Mouse (Mus musculus) gastrocnemius, postnatal 25 days (tissue): ENCODE results near the gene Gpc6. TPM values are rescaled to one million over a fixed set of nuclear protein-coding genes. Genes with fewer than 3 reads are reported as not detected.
A peak's percentile ranks its signal among the peaks of the same experiment; 100 is the strongest.

Source experiments
- DNase-seq: peaks from one replicate; pipeline ENCODE4 v3.0.0; 2022
- total RNA-seq, 2 experiments: library from RNA; stranded (reverse); gene quantifications; 1 replicate in 1 of 2; 2 replicates in 1 of 2; pipeline ENCODE4 v1.2.3; 2021

Gene Gpc6
- total RNA-seq, 2 experiments from 2014 or later: 3.1 to 3.5 TPM

- no peak for DNase-seq
Measured at GRCm38 (mm10) chr14:117930105-117930847, 1005.2 kb downstream of the Gpc6 start.

DNA sequence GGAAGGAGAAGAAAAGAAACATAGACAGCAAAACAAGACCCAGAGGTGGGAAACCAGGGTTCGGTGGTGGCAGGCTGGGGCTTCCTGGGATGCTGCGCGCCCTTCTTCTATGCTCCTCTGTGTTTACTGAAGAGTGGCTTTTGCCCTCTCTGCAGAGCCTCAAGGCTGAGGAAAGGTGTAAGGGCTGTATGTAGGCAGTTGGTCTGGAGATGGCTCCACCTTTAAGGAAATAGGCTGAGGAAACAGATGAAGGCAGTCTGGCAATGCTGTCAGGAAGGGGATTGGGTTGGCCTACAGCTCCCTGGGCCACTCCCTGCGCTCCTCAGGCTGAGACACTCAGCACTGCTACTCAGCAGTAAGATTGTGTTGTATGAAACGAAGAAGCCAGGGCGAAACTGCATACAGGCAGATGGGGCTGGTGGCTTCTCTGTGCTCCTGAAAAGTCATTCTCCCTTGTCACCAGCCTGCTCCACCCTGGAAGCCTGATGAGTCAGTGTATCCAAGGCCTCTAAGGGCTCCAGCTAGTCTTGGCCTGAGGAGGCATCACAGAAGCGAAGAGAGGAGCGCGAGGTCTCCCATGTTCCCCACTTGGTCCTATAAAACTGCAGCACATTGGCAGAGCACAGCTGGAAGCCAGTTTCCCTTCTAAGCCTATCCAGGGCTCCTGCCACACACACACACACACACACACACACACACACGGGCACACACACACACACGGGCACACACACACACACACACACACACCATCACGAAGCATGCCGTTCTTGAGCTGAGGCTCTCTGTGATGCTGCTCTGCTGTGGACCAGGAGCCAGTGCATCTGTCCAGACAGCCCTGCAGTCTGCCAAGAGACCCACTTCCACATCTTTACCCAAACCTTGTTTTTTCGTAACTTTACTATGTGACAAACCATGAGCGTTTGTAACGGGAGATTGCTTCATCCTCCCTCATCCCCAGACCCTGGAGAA, 1006.0 kb downstream of the Gpc6 start:
- DNase-seq: peak; percentile 28

DNA sequence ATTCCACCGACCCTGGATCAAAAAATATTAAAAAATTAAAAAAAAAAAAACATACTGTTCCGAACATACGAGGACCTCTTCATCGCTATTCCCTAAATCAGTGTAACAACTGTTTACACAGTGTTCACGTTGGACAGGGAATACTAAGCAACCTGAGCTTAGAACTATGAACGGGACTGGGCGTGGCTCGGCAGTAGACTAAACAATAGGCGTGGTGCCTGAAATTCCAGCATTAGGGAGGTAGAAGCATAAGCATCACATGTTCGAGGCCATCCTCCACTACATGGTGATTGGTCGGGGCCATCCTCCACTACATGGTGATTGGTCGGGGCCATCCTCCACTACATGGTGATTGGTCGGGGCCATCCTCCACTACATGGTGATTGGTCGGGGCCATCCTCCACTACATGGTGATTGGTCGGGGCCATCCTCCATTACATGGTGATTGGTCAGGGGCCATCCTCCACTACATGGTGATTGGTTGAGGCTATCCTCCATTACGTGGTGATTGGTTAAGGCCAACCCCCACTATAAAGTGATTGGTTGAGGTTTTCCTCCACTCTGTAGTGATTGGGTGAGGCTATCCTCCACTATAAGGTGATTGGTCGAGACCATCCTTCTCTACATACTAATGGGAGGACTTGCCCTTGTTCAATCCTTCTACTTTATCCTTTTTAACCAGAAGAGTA, 1007.2 kb downstream of the Gpc6 start:
- no peak for DNase-seq

DNA sequence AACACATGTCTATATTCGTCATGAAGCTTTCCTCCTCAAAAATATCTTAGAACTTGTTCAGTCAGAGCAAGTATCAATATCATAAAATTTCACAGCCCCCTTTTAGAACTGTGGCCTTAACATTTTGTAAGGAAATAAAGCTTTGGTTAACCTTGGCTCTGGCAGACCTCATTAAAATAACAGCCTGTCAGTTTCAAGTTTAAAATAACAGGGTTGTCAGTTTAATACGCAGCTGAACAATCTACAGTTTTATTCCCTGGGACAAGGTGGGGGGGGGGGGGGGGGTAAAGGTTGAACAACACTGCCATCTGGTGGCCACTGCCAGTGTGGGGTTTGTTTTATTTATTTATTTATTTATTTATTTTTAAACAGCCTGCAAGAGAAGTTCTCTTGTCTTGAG, 1013.4 kb downstream of the Gpc6 start:
- DNase-seq: no peak

GRCm38 (mm10) chr14:117939471-117939870, 1014.4 kb downstream of the Gpc6 start:
- no peak for DNase-seq

- DNase-seq: no peak
Measured at GRCm38 (mm10) chr14:117945920-117946503, 1020.9 kb downstream of the Gpc6 start.

DNA sequence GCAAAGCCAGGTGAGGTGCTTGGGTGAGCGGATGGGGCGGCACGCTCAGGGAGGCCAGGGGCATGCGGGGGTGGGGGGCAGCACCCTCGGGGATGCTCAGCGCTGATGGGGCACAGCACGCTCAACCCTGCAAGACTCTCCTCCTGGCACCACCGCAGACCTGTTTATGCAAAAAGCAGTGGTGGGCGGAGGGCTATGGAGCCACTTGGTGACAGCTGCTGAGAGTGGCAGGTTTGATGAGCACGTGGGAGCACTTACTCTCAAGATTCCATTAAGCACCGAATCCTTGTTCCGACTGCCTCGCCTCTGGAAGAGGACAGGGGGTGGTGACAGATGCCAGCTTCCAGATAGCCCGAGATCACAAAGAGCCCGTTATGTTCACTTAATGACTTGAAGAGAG, 1026.2 kb downstream of the Gpc6 start:
- DNase-seq: no peak

- no peak for DNase-seq
Measured at GRCm38 (mm10) chr14:117951686-117952085, 1026.6 kb downstream of the Gpc6 start.

- peak; percentile 34 for DNase-seq
Measured at GRCm38 (mm10) chr14:117956051-117956450, 1030.9 kb downstream of the Gpc6 start.

GRCm38 (mm10) chr14:117958389-117958788, 1033.3 kb downstream of the Gpc6 start:
- DNase-seq: no peak

- DNase-seq: peak; percentile 69
Measured at GRCm38 (mm10) chr14:117961267-117961666, 1036.2 kb downstream of the Gpc6 start.

DNA sequence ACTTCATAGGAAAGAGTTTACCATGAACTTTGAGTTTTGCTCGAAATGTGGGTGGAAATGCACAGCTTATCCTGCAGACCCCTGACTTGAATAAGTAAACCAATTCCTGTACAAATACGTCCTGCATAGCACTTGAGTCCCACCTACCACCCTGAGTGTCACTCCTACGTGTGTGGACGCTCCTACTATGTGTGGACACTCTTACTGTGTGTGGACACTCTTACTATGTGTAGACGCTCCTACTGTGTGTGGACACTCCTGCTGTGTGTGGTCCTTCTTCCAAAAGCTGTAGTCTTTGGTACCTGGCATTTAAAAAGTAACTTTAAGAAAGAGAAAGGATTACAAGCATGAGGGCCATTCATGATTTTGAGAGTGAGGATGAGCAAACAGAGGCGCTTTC, 1036.7 kb downstream of the Gpc6 start:
- no peak for DNase-seq

DNA sequence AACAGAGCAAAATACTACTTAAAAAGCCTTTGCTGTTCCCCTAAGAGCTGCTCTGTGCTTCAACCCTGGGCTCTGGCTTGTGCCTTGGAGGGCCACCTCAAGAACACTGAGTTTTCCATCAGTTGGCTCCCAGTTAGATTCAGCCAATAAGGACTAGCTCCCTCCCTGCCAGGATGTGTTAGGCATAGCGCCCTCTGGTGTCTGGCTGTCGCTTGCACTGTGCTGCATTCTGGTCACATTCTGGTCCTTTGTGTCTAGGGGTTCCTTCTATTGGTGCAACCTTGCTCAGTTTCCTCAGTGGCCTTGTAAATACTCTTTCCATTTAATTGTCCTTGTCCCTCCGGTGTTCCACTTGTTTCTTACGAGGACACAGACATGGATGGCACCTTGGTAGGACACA, 1037.3 kb downstream of the Gpc6 start:
- no peak for DNase-seq

DNA sequence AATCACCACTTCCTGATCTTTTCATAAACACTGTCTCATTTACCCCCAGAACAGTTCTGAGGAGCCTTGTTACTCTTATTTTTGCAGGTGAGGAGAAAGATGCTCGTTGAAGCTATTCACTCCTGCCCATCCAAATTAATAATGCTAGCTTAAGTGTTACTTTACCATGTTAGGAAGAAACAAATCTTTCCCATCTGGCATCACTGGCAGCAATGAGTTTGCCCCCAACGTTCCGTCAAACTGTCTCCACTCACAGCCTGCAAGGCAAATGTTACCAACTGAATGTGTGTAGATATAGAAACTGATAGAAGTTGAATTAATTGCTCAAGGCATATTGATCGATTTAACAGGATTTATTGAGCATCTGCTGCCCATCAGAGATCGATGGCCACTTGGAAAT, 1047.5 kb downstream of the Gpc6 start:
- no peak for DNase-seq

DNA sequence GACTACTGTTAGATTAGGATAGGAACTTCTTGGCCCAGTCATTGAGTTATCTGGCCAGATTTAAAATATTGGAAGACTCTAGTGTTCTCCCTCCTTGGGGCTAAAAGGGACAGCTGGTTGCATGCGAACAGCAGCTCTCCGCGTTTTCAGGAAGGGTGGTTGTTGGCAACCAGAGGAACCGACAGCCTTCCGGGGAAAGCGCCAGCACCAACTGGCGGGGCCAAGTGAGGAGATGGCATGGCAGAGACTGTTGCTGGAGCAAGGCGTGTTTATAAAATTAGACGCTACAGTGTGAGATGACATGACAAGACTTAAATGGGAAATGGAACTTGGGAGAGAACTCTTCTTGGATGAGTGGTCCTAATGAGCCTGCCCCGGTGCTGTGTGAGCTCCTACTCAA, 1056.4 kb downstream of the Gpc6 start:
- DNase-seq: peak; percentile 56

- DNase-seq: no peak
Measured at GRCm38 (mm10) chr14:117988444-117988843, 1063.3 kb downstream of the Gpc6 start.

GRCm38 (mm10) chr14:117990203-117990602, 1065.1 kb downstream of the Gpc6 start:
- DNase-seq: no peak

DNA sequence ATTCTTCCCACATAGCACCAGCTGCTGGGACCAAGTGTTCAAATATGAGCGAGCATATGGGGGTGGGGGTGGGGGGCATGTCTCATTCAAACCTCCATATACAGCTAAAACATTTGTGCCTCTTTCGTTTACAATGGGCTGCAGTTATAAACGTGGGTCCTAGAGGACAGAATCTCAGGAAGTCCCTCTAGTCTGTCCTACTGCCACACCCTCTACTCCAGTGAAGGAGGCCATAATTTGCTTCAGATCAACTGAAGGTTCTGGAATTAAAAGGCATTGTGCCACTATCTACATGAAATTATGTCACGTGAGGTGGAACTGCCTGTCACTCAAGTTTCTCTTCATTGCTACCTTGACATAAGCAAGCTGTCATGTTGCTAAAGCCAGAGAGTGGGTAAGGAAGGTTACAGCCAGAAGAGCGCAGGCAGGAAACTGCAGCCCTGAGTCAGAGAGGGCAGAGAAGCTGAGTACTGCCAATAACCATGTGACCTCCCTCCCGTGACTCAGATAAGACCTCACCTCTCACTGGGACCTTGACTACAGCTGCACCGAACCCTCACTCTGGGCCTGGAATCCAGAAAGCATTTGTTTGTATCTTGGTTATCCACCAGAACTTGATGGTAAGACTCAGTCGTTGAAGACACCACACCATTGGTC, 1067.6 kb downstream of the Gpc6 start:
- DNase-seq: no peak

- DNase-seq: no peak
Measured at GRCm38 (mm10) chr14:117993845-117994244, 1068.7 kb downstream of the Gpc6 start.

DNA sequence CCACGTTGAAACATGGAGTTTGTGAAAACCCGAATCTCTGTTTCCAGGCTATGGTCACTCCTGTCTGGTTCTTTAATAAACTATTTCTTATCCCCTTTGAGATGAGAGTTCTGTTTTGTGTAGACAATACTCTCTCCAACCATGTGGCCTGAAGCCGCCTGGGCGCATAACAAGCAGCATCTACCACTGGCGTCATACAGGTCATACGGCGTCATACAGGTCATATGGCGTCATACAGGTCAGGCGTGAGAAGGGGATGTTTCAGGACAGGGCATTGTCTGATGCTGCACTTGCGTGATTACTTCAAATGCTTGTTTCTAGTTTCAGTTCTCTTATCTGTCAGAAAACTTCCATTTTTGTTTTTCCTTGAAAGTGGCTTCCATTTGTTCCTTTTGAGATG, 1079.3 kb downstream of the Gpc6 start:
- DNase-seq: no peak

DNA sequence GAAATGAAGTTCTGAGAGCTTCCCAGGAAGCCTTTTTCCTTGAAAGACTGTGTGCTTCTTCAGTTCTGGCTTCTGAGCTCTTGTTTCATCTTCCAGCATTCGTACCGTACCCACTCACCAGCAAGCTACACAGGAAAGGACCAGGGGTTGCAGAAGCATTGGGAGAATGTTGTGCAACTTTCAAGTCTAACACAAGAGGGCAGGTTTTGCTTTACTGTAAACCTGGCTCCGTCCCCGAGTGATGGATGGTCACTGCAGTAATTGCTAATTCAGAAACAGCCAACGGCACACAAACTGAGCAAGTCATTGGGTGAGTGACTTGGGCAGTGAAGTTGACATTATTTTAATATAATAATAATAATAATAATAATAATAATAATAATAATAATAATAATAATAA, 1080.6 kb downstream of the Gpc6 start:
- no peak for DNase-seq

GRCm38 (mm10) chr14:118009541-118009940, 1084.4 kb downstream of the Gpc6 start:
- no peak for DNase-seq
